Mouse (Mus musculus) liver, embryonic 11.5 days (tissue): Measurements from ENCODE around the gene Rheb. TPM values are rescaled to one million over a fixed set of nuclear protein-coding genes. Genes with fewer than 3 reads are reported as not detected.

ENCODE experiments used
- ATAC-seq: fragments of 200-750 bp; cut with Nextera tagmentation; replicated peaks from 2 replicates; pipeline ENCODE4 v1.8.0; 2017; ENCODE audit warnings: moderate number of reproducible peaks, mild to moderate bottlenecking, moderate TSS enrichment, moderate library complexity; ENCODE audit not compliant: low FRiP score
- DNase-seq: peaks from one replicate; pipeline ENCODE4 v3.0.0-alpha.2; 2017; ENCODE audit warnings: low spot score
- H3K27ac ChIP-seq: fragments of 300-500 bp; sonication (generic); 2 replicates; pipeline ENCODE4 v1.5.1; 2014; ENCODE audit warnings: mild to moderate bottlenecking, low read depth, low read length, control low read depth
- H3K27me3 ChIP-seq: fragments of 300-500 bp; sonication (generic); replicated peaks from 2 replicates; pipeline ENCODE4 v1.6.1; 2014; ENCODE audit warnings: low read length, mixed read lengths; ENCODE audit not compliant: control insufficient read depth, insufficient read depth
- H3K36me3 ChIP-seq: fragments of 300-500 bp; sonication (generic); 2 replicates; pipeline ENCODE4 v1.6.1; 2014; ENCODE audit warnings: mild to moderate bottlenecking, low read length, moderate library complexity, mixed read lengths; ENCODE audit not compliant: control insufficient read depth, insufficient read depth
- H3K4me1 ChIP-seq: fragments of 300-500 bp; sonication (generic); replicated peaks from 2 replicates; pipeline ENCODE4 v1.6.1; 2014; ENCODE audit warnings: low read length, mixed read lengths; ENCODE audit not compliant: control insufficient read depth, insufficient read depth
- H3K4me2 ChIP-seq: fragments of 300-500 bp; sonication (generic); 2 replicates; pipeline ENCODE4 v1.6.1; 2014; ENCODE audit warnings: mild to moderate bottlenecking, control low read depth, moderate library complexity
- H3K4me3 ChIP-seq: fragments of 300-500 bp; sonication (generic); 2 replicates; pipeline ENCODE4 v1.5.1; 2014; ENCODE audit warnings: low read depth, low read length, control low read depth
- H3K9ac ChIP-seq: fragments of 300-500 bp; sonication (generic); 2 replicates; pipeline ENCODE4 v1.6.1; 2014; ENCODE audit warnings: low read depth, low read length, control low read depth
- H3K9me3 ChIP-seq: fragments of 300-500 bp; sonication (generic); 2 replicates; pipeline ENCODE4 v1.6.1; 2016; ENCODE audit warnings: low read length, inconsistent platforms, mixed read lengths; ENCODE audit not compliant: control insufficient read depth
- WGBS: fragments of 180-500 bp; shearing (Covaris S2); extraction: QIAGEN DNeasy Blood & Tissue Kit; methylation state at CpG from one replicate; pipeline ENCODE4 v1.1.7; 2014; 5-methylcytosine and 5-hydroxymethylcytosine counted together
- polyA plus RNA-seq: library from polyadenylated mRNA; unstranded; fragments of >200 nt; fragmentation: Nextera tagmentation; extraction: Ambion mirVana; gene quantifications from 2 replicates; pipeline ENCODE4 v1.2.1, GENCODE M21; 2014

Gene Rheb
- polyA plus RNA-seq, 1 experiment from 2014 or later = 169 TPM

- Histone ChIP-seq H3K4me3 (no peak overlapping the region), H3K9ac (no peak overlapping the region), H3K4me1 (peaks cover 25% of the 10 kb centered on the region), H3K27ac (no peak overlapping the region), H3K9me3 (no peaks in the 10 kb centered on the region), H3K27me3 (no peaks in the 10 kb centered on the region), H3K4me2 (no peak overlapping the region), H3K36me3 (no peaks in the 10 kb centered on the region)
- DNase-seq (no peak), ATAC-seq (no peak)
- WGBS = 39% methylated on average over 6 of the region's 6 CpGs
Observed at GRCm38 (mm10) chr5:24873221-24873620, 30.8 kb upstream of the Rheb start.

- DNase-seq = no peak
- Histone ChIP-seq H3K4me3 (no peak overlapping the region), H3K9ac (no peak overlapping the region), H3K9me3 (no peaks in the 10 kb centered on the region), H3K4me1 (peaks cover 15% of the 10 kb centered on the region), H3K27ac (no peak overlapping the region), H3K36me3 (peaks cover 3% of the 10 kb centered on the region; the same call in 1 of the 2 replicates), H3K4me2 (no peak overlapping the region), H3K27me3 (no peaks in the 10 kb centered on the region)
- WGBS = 61% methylated on average over 12 of the region's 12 CpGs
- ATAC-seq = no peak
Observed at GRCm38 (mm10) chr5:24871276-24871675, 28.9 kb upstream of the Rheb start.

- ATAC-seq (peak; percentile 87), DNase-seq (no peak)
- Histone ChIP-seq H3K4me3 (no peak overlapping the region), H3K9me3 (no peaks in the 10 kb centered on the region), H3K27ac (peak overlapping the region; percentile 34; the same call in 1 of the 2 replicates), H3K4me2 (peak overlapping the region; percentile 52), H3K36me3 (peaks cover 4% of the 10 kb centered on the region; the same call in 1 of the 2 replicates), H3K4me1 (peaks cover 17% of the 10 kb centered on the region), H3K27me3 (no peaks in the 10 kb centered on the region), H3K9ac (no peak overlapping the region)
- WGBS = 44% methylated on average over 11 of the region's 11 CpGs
Observed at GRCm38 (mm10) chr5:24869796-24870289, 27.4 kb upstream of the Rheb start.

GRCm38 (mm10) chr5:24863804-24864203 is 21.4 kb upstream of the Rheb start:
- Histone ChIP-seq H3K27ac (peak overlapping the region; percentile 44), H3K36me3 (peaks cover 4% of the 10 kb centered on the region; the same call in 1 of the 2 replicates), H3K4me2 (peak overlapping the region; percentile 37)

GRCm38 (mm10) chr5:24861449-24861930 is 19.1 kb upstream of the Rheb start:
- Histone ChIP-seq H3K4me1 (peaks cover 22% of the 10 kb centered on the region), H3K27ac (no peak overlapping the region), H3K36me3 (peaks cover 3% of the 10 kb centered on the region; the same call in 1 of the 2 replicates), H3K9ac (no peak overlapping the region), H3K4me2 (no peak overlapping the region), H3K9me3 (no peaks in the 10 kb centered on the region), H3K4me3 (no peak overlapping the region), H3K27me3 (no peaks in the 10 kb centered on the region)
- no peak for DNase-seq
- WGBS = 84% methylated on average over 9 of the region's 9 CpGs
- no peak for ATAC-seq

More at GRCm38 (mm10) chr5:24863804-24864203, 21.4 kb upstream of the Rheb start:
- peak; percentile 82 for ATAC-seq
- H3K4me3 ChIP-seq = no peak overlapping the region
- H3K9me3 ChIP-seq = no peaks in the 10 kb centered on the region
- H3K4me1 ChIP-seq = peaks cover 22% of the 10 kb centered on the region
- DNase-seq = no peak
- no peaks in the 10 kb centered on the region for H3K27me3 ChIP-seq
- WGBS = 68% methylated on average over 12 of the region's 12 CpGs
- H3K9ac ChIP-seq = no peak overlapping the region

- Histone ChIP-seq H3K27ac (no peak overlapping the region), H3K4me1 (peaks cover 25% of the 10 kb centered on the region), H3K9ac (no peak overlapping the region), H3K36me3 (no peaks in the 10 kb centered on the region), H3K4me3 (no peak overlapping the region), H3K9me3 (no peaks in the 10 kb centered on the region), H3K4me2 (no peak overlapping the region), H3K27me3 (no peaks in the 10 kb centered on the region)
- ATAC-seq = no peak
- WGBS = 75% methylated on average over 13 of the region's 13 CpGs
- DNase-seq = no peak
Observed at GRCm38 (mm10) chr5:24860635-24861448, 18.4 kb upstream of the Rheb start.

GRCm38 (mm10) chr5:24859771-24860540 is 17.5 kb upstream of the Rheb start:
- Histone ChIP-seq H3K36me3 (no peaks in the 10 kb centered on the region), H3K4me2 (0 out of 2 replicates have a peak overlapping the region, but pooled peaks have one; percentile 4), H3K27ac (no peak overlapping the region), H3K27me3 (no peaks in the 10 kb centered on the region), H3K9ac (no peak overlapping the region), H3K4me3 (no peak overlapping the region), H3K9me3 (no peaks in the 10 kb centered on the region), H3K4me1 (peaks cover 31% of the 10 kb centered on the region)
- whole genome bisulfite sequencing = 42% methylated on average over 3 of the region's 3 CpGs
- DNase-seq = no peak
- peak; percentile 38; the same call in 1 of the 2 replicates for ATAC-seq

GRCm38 (mm10) chr5:24854827-24855600 is 12.6 kb upstream of the Rheb start:
- ATAC-seq (peak; percentile 96), DNase-seq (no peak)
- Histone ChIP-seq H3K27ac (peak overlapping the region; percentile 53), H3K4me2 (peak overlapping the region; percentile 11), H3K4me3 (no peak overlapping the region), H3K9ac (no peak overlapping the region; the same call in 1 of the 2 replicates), H3K27me3 (no peaks in the 10 kb centered on the region), H3K36me3 (no peaks in the 10 kb centered on the region), H3K9me3 (no peaks in the 10 kb centered on the region), H3K4me1 (peaks cover 16% of the 10 kb centered on the region)
- 46% methylated on average over 3 of the region's 3 CpGs for WGBS
